Mouse (Mus musculus): Measurements from ENCODE around the gene Taf1c. TPM values are rescaled to one million over a fixed set of nuclear protein-coding genes. Genes with fewer than 3 reads are reported as not detected.

Gene Taf1c
- 109 and 112 TPM in 2 replicates for polyA plus RNA-seq (2012; rRNA removed)

DNA sequence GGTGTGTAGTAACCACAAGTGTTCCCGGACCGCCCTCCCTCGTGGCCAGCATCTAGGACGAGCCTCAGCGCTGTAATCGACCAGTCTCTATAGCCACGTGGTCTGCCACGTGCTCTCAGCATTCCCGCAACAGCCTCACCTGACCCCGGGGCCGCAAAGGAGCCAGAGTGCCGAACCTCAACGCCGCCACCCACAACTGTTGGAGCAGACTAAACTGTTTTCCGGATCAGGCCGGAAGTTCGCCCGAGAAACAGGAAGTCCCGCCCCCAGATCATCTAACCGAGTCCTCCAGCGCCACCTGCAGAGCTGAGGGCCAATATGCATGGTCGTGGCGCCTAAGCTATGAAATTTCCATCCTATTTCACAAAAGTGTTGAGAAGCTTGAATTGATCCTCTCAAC lies at the start of gene Taf1c:
Gene Taf1c (minus strand): TSS at position 227 of the 400 bp plus-strand sequence.
- Histone ChIP-seq H3K27ac (ENCODE audit: control insufficient read depth, insufficient read depth, low read length) (no peak within 1 kb of the TSS), H3K36me3 (ENCODE audit: control insufficient read depth, insufficient read depth, low read length) (peaks cover 19% of the 10 kb centered on the region), H3K4me3 (ENCODE audit: control insufficient read depth, insufficient read depth, low read length) (peak within 1 kb of the TSS; percentile 64), H3K27me3 (ENCODE audit: control insufficient read depth, insufficient read depth, low read length) (no peaks in the 10 kb centered on the region), H3K4me1 (replicated peaks; ENCODE audit: control insufficient read depth, insufficient read depth, low read length) (peaks cover 13% of the 10 kb centered on the region)
- TF ChIP-seq POLR2A (IDR thresholded peaks at IDR 0.05; ENCODE audit: control insufficient read depth, extremely low read depth, insufficient read depth, low read length, poor library complexity) (peak; percentile 67), CTCF (IDR thresholded peaks at IDR 0.05; ENCODE audit: borderline replicate concordance, control insufficient read depth, extremely low read depth, insufficient read depth, low read length, poor library complexity) (peak; percentile 85)
- peak; percentile 93 for DNase-seq
- under 1% methylated on average over 23 of the region's 23 CpGs for WGBS

DNA sequence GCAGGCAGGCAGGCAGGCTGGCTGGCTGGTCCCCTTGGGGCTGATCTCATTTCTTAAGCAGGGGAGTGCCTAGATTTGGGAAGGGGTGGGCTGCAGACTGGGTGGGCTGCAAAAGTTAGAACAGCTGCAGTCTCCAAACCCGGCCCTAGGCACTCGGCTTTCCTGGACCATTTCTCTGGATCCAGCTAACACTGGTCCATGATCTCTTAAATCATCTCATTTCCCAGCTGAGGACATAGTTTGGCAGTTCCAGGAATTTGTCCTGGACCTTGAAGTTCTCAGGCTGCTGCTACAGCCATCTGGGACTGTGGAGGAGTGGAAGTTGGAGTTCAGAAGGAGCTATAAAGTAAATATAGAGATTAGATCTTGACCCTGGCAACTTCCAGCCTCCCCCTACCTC lies 46.3 kb upstream of the Taf1c start:
- TF ChIP-seq POLR2A (IDR thresholded peaks at IDR 0.05; ENCODE audit: control insufficient read depth, extremely low read depth, insufficient read depth, low read length, poor library complexity), result no peak
- no peak for TF ChIP-seq CTCF (IDR thresholded peaks at IDR 0.05; ENCODE audit: borderline replicate concordance, control insufficient read depth, extremely low read depth, insufficient read depth, low read length, poor library complexity)
- no peak overlapping the region for H3K27ac ChIP-seq (ENCODE audit: control insufficient read depth, insufficient read depth, low read length)
- no peaks in the 10 kb centered on the region for H3K27me3 ChIP-seq (ENCODE audit: control insufficient read depth, insufficient read depth, low read length)
- 76% methylated on average over 2 of the region's 2 CpGs for WGBS
- no peaks in the 10 kb centered on the region for H3K4me1 ChIP-seq (replicated peaks; ENCODE audit: control insufficient read depth, insufficient read depth, low read length)
- DNase-seq, result no peak
- no peak overlapping the region for H3K4me3 ChIP-seq (ENCODE audit: control insufficient read depth, insufficient read depth, low read length)
- H3K36me3 ChIP-seq (ENCODE audit: control insufficient read depth, insufficient read depth, low read length), result no peaks in the 10 kb centered on the region

GRCm38 (mm10) chr8:119646846-119647245 lies 41.8 kb upstream of the Taf1c start:
- DNase-seq, result no peak
- Histone ChIP-seq H3K27ac (ENCODE audit: control insufficient read depth, insufficient read depth, low read length) (no peak overlapping the region), H3K27me3 (ENCODE audit: control insufficient read depth, insufficient read depth, low read length) (no peaks in the 10 kb centered on the region), H3K4me1 (replicated peaks; ENCODE audit: control insufficient read depth, insufficient read depth, low read length) (no peaks in the 10 kb centered on the region), H3K36me3 (ENCODE audit: control insufficient read depth, insufficient read depth, low read length) (no peaks in the 10 kb centered on the region), H3K4me3 (ENCODE audit: control insufficient read depth, insufficient read depth, low read length) (no peak overlapping the region)
- WGBS, result 80% methylated on average over 7 of the region's 7 CpGs
- TF ChIP-seq CTCF (IDR thresholded peaks at IDR 0.05; ENCODE audit: borderline replicate concordance, control insufficient read depth, extremely low read depth, insufficient read depth, low read length, poor library complexity) (no peak), POLR2A (IDR thresholded peaks at IDR 0.05; ENCODE audit: control insufficient read depth, extremely low read depth, insufficient read depth, low read length, poor library complexity) (no peak)

DNA sequence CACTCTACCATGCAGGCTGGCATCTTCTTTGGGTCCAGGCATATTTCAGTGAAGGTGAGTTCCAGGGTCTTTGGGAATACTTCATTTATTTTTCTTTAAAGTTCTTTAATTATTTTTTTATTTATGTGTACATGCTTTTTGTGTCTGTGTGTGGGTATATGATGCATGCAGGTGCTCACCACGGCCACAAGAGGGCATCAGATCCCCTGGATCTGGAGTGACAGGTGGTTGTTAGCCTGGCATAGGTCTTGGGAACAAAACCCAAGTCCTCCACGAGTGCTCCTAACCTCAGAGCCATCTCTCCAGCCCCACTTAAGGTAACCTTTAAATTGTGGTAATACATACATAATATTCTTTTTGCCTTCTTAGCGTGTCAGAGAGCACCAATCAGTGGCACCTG lies 41.2 kb upstream of the Taf1c start:
- Histone ChIP-seq H3K4me3 (ENCODE audit: control insufficient read depth, insufficient read depth, low read length) (no peak overlapping the region), H3K36me3 (ENCODE audit: control insufficient read depth, insufficient read depth, low read length) (no peaks in the 10 kb centered on the region), H3K27ac (ENCODE audit: control insufficient read depth, insufficient read depth, low read length) (no peak overlapping the region), H3K27me3 (ENCODE audit: control insufficient read depth, insufficient read depth, low read length) (no peaks in the 10 kb centered on the region), H3K4me1 (replicated peaks; ENCODE audit: control insufficient read depth, insufficient read depth, low read length) (no peaks in the 10 kb centered on the region)
- WGBS, result 76% methylated on average over 3 of the region's 3 CpGs
- TF ChIP-seq CTCF (IDR thresholded peaks at IDR 0.05; ENCODE audit: borderline replicate concordance, control insufficient read depth, extremely low read depth, insufficient read depth, low read length, poor library complexity) (no peak), POLR2A (IDR thresholded peaks at IDR 0.05; ENCODE audit: control insufficient read depth, extremely low read depth, insufficient read depth, low read length, poor library complexity) (no peak)
- DNase-seq, result no peak

GRCm38 (mm10) chr8:119644981-119645597 lies 40.1 kb upstream of the Taf1c start:
- Histone ChIP-seq H3K27ac (ENCODE audit: control insufficient read depth, insufficient read depth, low read length) (no peak overlapping the region), H3K4me3 (ENCODE audit: control insufficient read depth, insufficient read depth, low read length) (no peak overlapping the region), H3K4me1 (replicated peaks; ENCODE audit: control insufficient read depth, insufficient read depth, low read length) (no peaks in the 10 kb centered on the region), H3K36me3 (ENCODE audit: control insufficient read depth, insufficient read depth, low read length) (no peaks in the 10 kb centered on the region), H3K27me3 (ENCODE audit: control insufficient read depth, insufficient read depth, low read length) (no peaks in the 10 kb centered on the region)
- no peak for DNase-seq
- no peak for TF ChIP-seq POLR2A (IDR thresholded peaks at IDR 0.05; ENCODE audit: control insufficient read depth, extremely low read depth, insufficient read depth, low read length, poor library complexity)
- TF ChIP-seq CTCF (IDR thresholded peaks at IDR 0.05; ENCODE audit: borderline replicate concordance, control insufficient read depth, extremely low read depth, insufficient read depth, low read length, poor library complexity), result no peak
- 82% methylated on average over 18 of the region's 18 CpGs for whole genome bisulfite sequencing

DNA sequence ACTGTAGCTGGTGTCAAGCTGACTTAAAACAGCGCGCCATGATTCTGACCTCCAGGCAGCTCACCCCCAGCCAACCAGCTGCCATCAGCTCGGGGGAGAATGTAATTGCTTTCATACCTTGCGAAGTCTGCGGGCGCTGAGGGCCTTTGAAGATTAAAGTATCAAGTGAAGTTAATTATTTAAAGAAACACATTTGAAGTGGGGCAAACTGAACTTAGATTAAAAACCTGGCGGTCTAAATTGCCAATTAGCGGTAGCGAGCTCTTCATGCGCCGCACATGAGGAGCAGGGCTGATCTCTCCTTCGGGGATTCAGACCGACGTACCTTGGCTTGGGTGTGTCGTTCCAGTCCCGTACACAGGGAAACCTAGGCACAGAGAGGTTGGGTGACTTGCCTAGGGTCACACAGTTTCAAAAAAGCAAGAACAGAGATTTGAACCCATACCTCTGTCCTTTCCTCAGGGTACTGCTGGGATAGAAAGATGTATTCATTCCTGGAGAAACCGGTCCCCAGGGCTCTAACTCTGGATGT lies 39.5 kb upstream of the Taf1c start:
- no peak for DNase-seq
- no peak overlapping the region for H3K27ac ChIP-seq (ENCODE audit: control insufficient read depth, insufficient read depth, low read length)
- H3K4me3 ChIP-seq (ENCODE audit: control insufficient read depth, insufficient read depth, low read length), result no peak overlapping the region
- WGBS, result 93% methylated on average over 17 of the region's 17 CpGs
- no peaks in the 10 kb centered on the region for H3K27me3 ChIP-seq (ENCODE audit: control insufficient read depth, insufficient read depth, low read length)
- no peaks in the 10 kb centered on the region for H3K36me3 ChIP-seq (ENCODE audit: control insufficient read depth, insufficient read depth, low read length)
- TF ChIP-seq CTCF (IDR thresholded peaks at IDR 0.05; ENCODE audit: borderline replicate concordance, control insufficient read depth, extremely low read depth, insufficient read depth, low read length, poor library complexity), result no peak
- no peak for TF ChIP-seq POLR2A (IDR thresholded peaks at IDR 0.05; ENCODE audit: control insufficient read depth, extremely low read depth, insufficient read depth, low read length, poor library complexity)
- no peaks in the 10 kb centered on the region for H3K4me1 ChIP-seq (replicated peaks; ENCODE audit: control insufficient read depth, insufficient read depth, low read length)
